Mouse (Mus musculus) myocyte (in vitro differentiated cells): Measurements from ENCODE around the gene Pdia6. TPM values are rescaled to one million over a fixed set of nuclear protein-coding genes. Genes with fewer than 3 reads are reported as not detected.

ENCODE experiments used
- H3K27me3 ChIP-seq: one replicate; pipeline ENCODE4 v1.6.1; 2011; ENCODE audit not compliant: control insufficient read depth, insufficient read depth, insufficient read length
- H3K36me3 ChIP-seq: one replicate; pipeline ENCODE4 v1.6.1; 2011; ENCODE audit not compliant: control insufficient read depth, insufficient read depth
- H3K4me2 ChIP-seq: one replicate; pipeline ENCODE4 v1.6.1; 2011; ENCODE audit warnings: low read depth, control low read depth
- H3K4me3 ChIP-seq: one replicate; pipeline ENCODE4 v1.5.1; 2011; ENCODE audit warnings: mild to moderate bottlenecking, control low read depth, moderate library complexity
- H3K79me2 ChIP-seq: one replicate; pipeline ENCODE4 v1.6.1; 2011; ENCODE audit not compliant: control insufficient read depth, insufficient read depth
- H3ac ChIP-seq: one replicate; pipeline ENCODE4 v1.6.1; 2011; ENCODE audit not compliant: control insufficient read depth, insufficient read length
- CEBPB ChIP-seq: IDR thresholded peaks from 2 replicates; pipeline ENCODE4 v1.6.1; 2011; ENCODE audit warnings: mild to moderate bottlenecking, moderate library complexity; ENCODE audit not compliant: poor library complexity, insufficient read depth, severe bottlenecking
- E2F4 ChIP-seq: IDR thresholded peaks from one replicate; pipeline ENCODE4 v1.6.1; 2011; ENCODE audit warnings: mild to moderate bottlenecking, control low read depth, moderate library complexity; ENCODE audit not compliant: insufficient read depth
- MAX ChIP-seq: IDR thresholded peaks from one replicate; pipeline ENCODE4 v1.6.1; 2011; ENCODE audit warnings: low read depth, mild to moderate bottlenecking, control low read depth
- MYOD1 ChIP-seq, 3 experiments: IDR thresholded peaks; one replicate each; pipeline ENCODE4 v1.6.1; 2011; ENCODE audit warnings: control low read depth in 2 of 3, low read depth in 2 of 3, mild to moderate bottlenecking in 2 of 3, moderate library complexity in 1 of 3; ENCODE audit not compliant: insufficient read length in 2 of 3, control insufficient read depth in 1 of 3
- MYOG ChIP-seq, 3 experiments: IDR thresholded peaks; one replicate each; pipeline ENCODE4 v1.6.1; 2011; ENCODE audit warnings: control low read depth in 2 of 3, low read depth in 2 of 3, mild to moderate bottlenecking in 2 of 3; ENCODE audit not compliant: insufficient read length in 2 of 3, control insufficient read depth in 1 of 3, insufficient read depth in 1 of 3
- POLR2A ChIP-seq: IDR thresholded peaks from one replicate; pipeline ENCODE4 v1.6.1; 2011; ENCODE audit warnings: low read depth, mild to moderate bottlenecking, control low read depth, moderate library complexity; ENCODE audit not compliant: insufficient read length
- POLR2AphosphoS2 ChIP-seq: IDR thresholded peaks from one replicate; pipeline ENCODE4 v1.6.1; 2011; ENCODE audit warnings: low read depth, control low read depth; ENCODE audit not compliant: insufficient read length
- REST ChIP-seq: IDR thresholded peaks from one replicate; pipeline ENCODE4 v1.6.1; 2011; ENCODE audit warnings: mild to moderate bottlenecking, control low read depth, moderate library complexity; ENCODE audit not compliant: insufficient read depth, insufficient read length
- SRF ChIP-seq: IDR thresholded peaks from one replicate; pipeline ENCODE4 v1.6.1; 2011; ENCODE audit warnings: low read depth; ENCODE audit not compliant: control insufficient read depth, insufficient read length
- TCF12 ChIP-seq: IDR thresholded peaks from one replicate; pipeline ENCODE4 v1.6.1; 2011; ENCODE audit warnings: mild to moderate bottlenecking, control low read depth; ENCODE audit not compliant: poor library complexity, insufficient read depth, severe bottlenecking
- TCF3 ChIP-seq: IDR thresholded peaks from one replicate; pipeline ENCODE4 v1.6.1; 2011; ENCODE audit warnings: low read depth, control low read depth; ENCODE audit not compliant: insufficient read length
- USF1 ChIP-seq: IDR thresholded peaks from one replicate; pipeline ENCODE4 v1.6.1; 2011; ENCODE audit warnings: low read depth, mild to moderate bottlenecking, control low read depth, moderate library complexity
- polyA plus RNA-seq: library from polyadenylated mRNA; unstranded; fragments of >200 nt; fragmentation: generic; extraction: Trizol; gene quantifications from one replicate; pipeline ENCODE4 v1.2.1, GENCODE M21; 2012; ENCODE audit warnings: missing spikeins

Pdia6 gene
- polyA plus RNA-seq, 1 experiment = 135 TPM

DNA sequence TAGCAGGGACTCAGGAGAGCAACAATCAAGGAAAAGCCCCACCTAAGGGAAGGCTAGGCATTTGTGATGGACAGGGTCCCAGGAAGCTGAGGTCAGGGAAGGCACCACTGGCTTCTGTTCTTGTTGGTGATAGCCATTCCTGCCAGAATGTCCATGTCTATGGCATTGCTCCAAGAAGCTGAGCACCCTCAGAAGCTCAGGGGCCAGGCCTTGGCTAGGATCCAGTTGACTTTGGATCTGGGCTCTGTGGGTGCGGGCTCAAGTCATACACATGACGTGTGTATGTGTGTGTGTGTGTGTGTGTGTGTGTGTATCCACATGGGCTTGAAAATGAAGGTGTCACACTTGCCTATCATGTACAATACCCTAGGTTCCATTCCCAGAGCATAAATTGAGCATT lies 23.6 kb downstream of the Pdia6 start:
- Histone ChIP-seq H3K4me2 (no peak overlapping the region), H3K79me2 (no peaks in the 10 kb centered on the region), H3ac (no peak overlapping the region), H3K36me3 (no peaks in the 10 kb centered on the region), H3K4me3 (no peak overlapping the region), H3K27me3 (no peaks in the 10 kb centered on the region)
- TF ChIP-seq MAX = no peak
- TF ChIP-seq USF1 = no peak
- TF ChIP-seq MYOD1 (IDR thresholded peaks at IDR 0.05; ENCODE audit: control insufficient read depth in 1 of 3, insufficient read length in 2 of 3, low read depth in 2 of 3) = no peak
- no peak for TF ChIP-seq POLR2A
- TF ChIP-seq E2F4 = no peak
- no peak for TF ChIP-seq SRF
- TF ChIP-seq REST = no peak
- no peak for TF ChIP-seq POLR2AphosphoS2
- TF ChIP-seq TCF12 = no peak
- no peak for TF ChIP-seq MYOG (IDR thresholded peaks at IDR 0.05; ENCODE audit: control insufficient read depth in 1 of 3, insufficient read depth in 1 of 3, insufficient read length in 2 of 3, low read depth in 2 of 3)
- TF ChIP-seq TCF3 = no peak

DNA sequence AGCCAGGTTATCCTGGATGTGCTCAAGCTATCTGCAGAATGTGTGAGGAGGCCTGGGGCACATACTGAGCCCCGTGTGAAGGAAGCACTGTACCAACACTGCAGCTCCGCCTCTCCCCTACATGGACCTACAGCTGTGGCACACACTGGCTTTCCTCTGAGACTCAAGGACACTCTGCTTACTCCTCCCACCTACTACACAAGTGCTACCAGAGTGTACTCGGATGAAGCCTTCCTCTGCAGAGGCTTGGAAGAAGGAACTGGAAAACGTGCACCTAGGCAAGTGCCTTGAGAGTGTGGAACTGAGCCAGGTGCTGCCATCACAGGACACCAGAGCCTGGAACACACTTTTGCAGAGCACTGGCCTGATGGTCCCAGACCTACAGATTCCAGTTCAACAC lies 24.2 kb downstream of the Pdia6 start:
- Histone ChIP-seq H3K36me3 (no peaks in the 10 kb centered on the region), H3K79me2 (no peaks in the 10 kb centered on the region), H3K4me2 (no peak overlapping the region), H3K27me3 (no peaks in the 10 kb centered on the region), H3K4me3 (no peak overlapping the region), H3ac (no peak overlapping the region)
- no peak for TF ChIP-seq E2F4

DNA sequence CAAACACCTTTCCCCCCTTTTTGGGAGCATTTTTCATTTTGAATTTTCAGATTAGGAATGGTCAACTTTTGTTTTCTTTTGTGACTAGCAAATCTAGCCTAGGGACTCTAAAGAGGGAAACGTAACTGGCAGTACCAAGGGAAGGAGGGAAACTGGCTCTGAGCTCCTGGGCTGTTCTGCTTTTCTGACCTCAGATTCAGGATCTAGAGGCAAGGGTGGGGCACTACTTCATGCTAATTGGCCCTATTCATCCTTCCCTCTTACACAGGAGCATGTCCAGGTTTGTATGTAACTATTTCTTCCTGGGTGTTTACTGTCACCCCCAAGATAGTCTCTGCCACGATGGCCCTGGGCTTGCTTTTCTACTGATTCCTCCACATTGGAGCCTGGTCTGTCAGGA lies 30.6 kb downstream of the Pdia6 start:
- TF ChIP-seq MAX = no peak
- TF ChIP-seq USF1 = no peak
- no peak for TF ChIP-seq REST
- TF ChIP-seq POLR2AphosphoS2 = no peak
- no peak for TF ChIP-seq MYOD1 (IDR thresholded peaks at IDR 0.05; ENCODE audit: control insufficient read depth in 1 of 3, insufficient read length in 2 of 3, low read depth in 2 of 3)
- no peak for TF ChIP-seq SRF
- TF ChIP-seq CEBPB = no peak
- TF ChIP-seq TCF3 = no peak
- TF ChIP-seq E2F4 = no peak
- no peak for TF ChIP-seq MYOG (IDR thresholded peaks at IDR 0.05; ENCODE audit: control insufficient read depth in 1 of 3, insufficient read depth in 1 of 3, insufficient read length in 2 of 3, low read depth in 2 of 3)
- TF ChIP-seq TCF12 = no peak
- TF ChIP-seq POLR2A = no peak
- Histone ChIP-seq H3K4me3 (no peak overlapping the region), H3K79me2 (no peaks in the 10 kb centered on the region), H3K36me3 (no peaks in the 10 kb centered on the region), H3K27me3 (no peaks in the 10 kb centered on the region), H3K4me2 (no peak overlapping the region), H3ac (no peak overlapping the region)

DNA sequence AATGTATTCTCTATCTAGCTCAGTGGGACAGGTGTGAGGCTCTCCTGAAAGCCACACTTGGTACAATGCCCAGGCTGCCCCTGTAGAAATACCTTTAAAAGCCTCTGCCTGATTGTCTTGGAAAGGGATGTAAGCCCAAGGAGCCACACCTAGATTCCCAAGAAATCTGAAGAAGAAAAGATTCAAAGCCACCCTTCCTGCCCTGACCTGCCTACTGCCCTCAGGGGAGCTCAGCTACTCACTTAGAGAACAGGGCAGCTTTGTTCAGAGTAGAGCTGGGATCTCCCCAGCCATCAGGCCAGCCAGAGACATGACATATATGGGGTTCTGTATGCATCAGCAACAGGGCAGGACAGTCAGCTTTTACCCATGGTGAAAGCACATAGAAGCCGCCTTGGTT lies 33.6 kb downstream of the Pdia6 start:
- H3K79me2 ChIP-seq = no peaks in the 10 kb centered on the region
- H3K4me2 ChIP-seq = no peak overlapping the region
- no peaks in the 10 kb centered on the region for H3K36me3 ChIP-seq
- H3K4me3 ChIP-seq = no peak overlapping the region
- H3K27me3 ChIP-seq = no peaks in the 10 kb centered on the region
- TF ChIP-seq MYOG (IDR thresholded peaks at IDR 0.05; ENCODE audit: control insufficient read depth in 1 of 3, insufficient read depth in 1 of 3, insufficient read length in 2 of 3, low read depth in 2 of 3) = no peak
- no peak for TF ChIP-seq TCF12
- no peak overlapping the region for H3ac ChIP-seq

DNA sequence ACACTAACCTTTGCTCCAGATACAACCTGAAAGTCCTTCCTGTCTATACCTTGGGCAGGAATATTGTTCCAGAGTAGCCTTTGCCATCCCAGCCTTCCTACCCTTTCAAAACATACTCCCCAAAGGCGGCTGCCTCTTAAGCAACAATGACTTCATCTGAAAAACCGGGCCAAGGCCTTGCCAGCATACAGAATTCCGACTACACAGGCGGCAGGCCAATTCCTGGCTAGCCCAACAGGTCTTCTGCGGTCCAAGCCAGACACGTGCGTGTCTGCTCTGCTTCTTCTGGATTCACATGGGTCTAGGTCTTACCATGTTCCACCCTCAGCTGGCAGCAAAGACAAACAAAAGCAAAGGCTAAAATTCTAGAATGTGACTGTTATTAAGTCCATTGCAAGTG lies 39.1 kb downstream of the Pdia6 start:
- no peaks in the 10 kb centered on the region for H3K36me3 ChIP-seq
- H3K4me2 ChIP-seq = no peak overlapping the region
- H3K79me2 ChIP-seq = no peaks in the 10 kb centered on the region
- TF ChIP-seq MYOD1 (IDR thresholded peaks at IDR 0.05; ENCODE audit: control insufficient read depth in 1 of 3, insufficient read length in 2 of 3, low read depth in 2 of 3) (no peak), TCF12 (no peak), REST (no peak), SRF (no peak), E2F4 (no peak), USF1 (no peak), POLR2AphosphoS2 (no peak), CEBPB (no peak), POLR2A (no peak), TCF3 (no peak), MAX (no peak), MYOG (IDR thresholded peaks at IDR 0.05; ENCODE audit: control insufficient read depth in 1 of 3, insufficient read depth in 1 of 3, insufficient read length in 2 of 3, low read depth in 2 of 3) (no peak)
- H3K27me3 ChIP-seq = no peaks in the 10 kb centered on the region
- no peak overlapping the region for H3ac ChIP-seq
- no peak overlapping the region for H3K4me3 ChIP-seq
